Mouse (Mus musculus): ENCODE data around the gene Stac.

Gene Stac

DNA sequence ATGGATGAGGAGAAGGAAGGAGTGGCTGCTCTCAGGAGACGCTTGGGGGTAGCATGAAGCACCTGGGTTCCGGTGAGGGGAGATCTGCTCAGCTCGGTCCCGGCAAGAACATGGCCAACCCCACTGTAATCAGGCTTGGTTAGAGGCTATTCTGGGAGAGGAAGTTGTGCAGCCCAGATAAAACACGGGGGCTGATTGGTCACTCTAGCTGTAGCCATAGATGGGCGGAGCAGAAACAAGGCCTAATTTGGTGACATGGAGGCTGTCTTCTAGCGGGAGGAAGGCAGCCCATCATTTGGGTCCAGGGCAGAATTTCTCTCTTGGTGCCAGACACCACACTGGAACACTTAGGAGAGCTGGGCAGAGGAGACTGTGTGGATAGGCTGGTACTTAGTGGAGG, 167.9 kb downstream of the Stac start:
- no peak for DNase-seq (ENCODE audit: inconsistent age in 2 of 2, low spot score in 1 of 2)

DNA sequence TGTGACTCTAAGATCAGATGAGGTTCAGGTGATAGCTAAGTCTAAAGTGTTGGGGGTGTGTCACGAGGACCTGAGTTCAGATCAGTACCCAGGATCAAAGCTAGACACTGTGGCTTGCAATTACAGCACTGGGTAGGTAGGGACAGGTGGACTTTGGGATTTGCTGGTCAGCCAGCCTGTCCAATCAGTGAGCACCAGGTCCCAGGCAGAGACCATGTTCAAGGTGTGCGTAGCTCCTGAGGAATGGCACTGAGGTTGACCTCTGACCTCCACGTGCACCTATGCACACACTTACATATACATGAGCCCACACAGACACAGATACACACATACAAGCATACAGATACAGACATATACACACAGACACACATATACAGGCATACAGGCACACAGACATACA, 174.6 kb downstream of the Stac start:
- DNase-seq (ENCODE audit: inconsistent age in 2 of 2, low spot score in 1 of 2): no peak

DNA sequence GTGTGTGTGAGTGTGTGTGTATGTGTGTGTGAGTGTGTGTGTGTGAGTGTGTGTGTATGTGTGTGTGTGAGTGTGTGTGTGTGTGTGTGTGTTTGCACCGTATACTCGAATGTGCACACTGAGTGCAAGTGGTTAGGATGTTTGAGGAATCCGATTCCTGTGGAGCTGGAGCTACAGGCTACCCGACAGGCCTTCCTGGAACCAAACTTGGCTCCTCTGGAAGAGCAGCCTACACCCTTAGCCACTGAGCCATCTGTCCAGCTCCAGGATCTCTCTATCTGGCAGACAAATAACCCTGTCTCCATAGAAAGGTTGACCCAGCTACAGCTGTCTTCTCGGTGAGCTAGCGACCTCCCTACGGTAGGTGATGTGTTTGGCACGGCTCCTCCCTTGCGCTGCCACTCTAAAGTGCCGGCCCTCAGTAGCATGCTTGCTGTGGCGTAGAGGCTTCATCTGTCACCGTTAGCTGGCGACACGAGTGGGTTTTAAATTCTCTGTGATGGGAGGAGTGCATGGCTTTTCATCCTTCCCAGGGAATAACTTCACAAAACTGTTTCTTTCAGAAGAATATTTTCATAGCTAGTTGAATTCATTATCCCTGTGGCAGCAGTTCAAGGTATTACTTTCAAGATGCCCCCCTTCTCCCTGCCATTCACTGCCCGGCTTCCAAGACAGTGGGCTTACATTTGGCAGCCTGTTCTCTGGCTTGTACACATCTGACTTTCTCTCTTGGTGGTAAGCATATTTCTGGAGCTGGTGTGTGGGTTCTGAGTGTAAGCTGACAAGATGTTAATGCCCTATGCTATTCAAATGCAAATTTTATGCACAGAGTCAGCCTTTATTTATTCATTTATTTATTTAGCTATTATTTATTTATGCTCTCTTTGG, 175.3 kb downstream of the Stac start:
- DNase-seq (ENCODE audit: inconsistent age in 2 of 2, low spot score in 1 of 2): no peak

All from adrenal gland, adult (tissue).